Mouse (Mus musculus) urinary bladder, adult 18-20 months (tissue): Measurements from ENCODE around the gene Rfng.
"Not testable (repeated sequence)": the region's sequence is repeated elsewhere in the genome, so short reads cannot be mapped to it uniquely, and the experiment has no call there.

Source experiments
- DNase-seq, 2 experiments: peaks; one replicate each; pipeline ENCODE4 v3.0.0; 2022; ENCODE audit warnings: low spot score in 2 of 2, mixed read lengths in 2 of 2

Rfng gene

GRCm38 (mm10) chr11:120812068-120812467 is 28.1 kb upstream of the Rfng start:
- no peak for DNase-seq

GRCm38 (mm10) chr11:120808010-120808409 is 24.0 kb upstream of the Rfng start:
- DNase-seq = no peak

GRCm38 (mm10) chr11:120805375-120806298 is 21.6 kb upstream of the Rfng start:
- DNase-seq = no peak

DNA sequence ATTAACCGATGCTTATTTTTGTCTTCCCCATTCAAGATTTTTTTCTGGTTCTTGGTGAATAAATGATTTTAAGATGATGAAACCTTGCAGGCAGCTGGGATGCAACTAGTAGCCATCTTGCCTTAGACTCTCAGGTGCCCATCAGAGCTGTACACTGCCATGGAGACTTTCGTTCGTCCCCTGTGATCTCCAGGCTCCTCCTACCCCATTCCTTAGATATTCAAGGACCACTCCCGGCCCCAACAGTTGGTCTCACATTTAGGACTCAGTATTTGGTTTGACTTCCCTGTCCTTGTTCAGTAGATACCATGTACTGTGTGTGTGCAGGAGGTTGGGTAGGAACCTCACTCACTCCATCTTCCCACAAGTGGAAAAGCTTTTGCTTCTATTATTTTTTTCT is 20.8 kb upstream of the Rfng start:
- DNase-seq = no peak

- no peak for DNase-seq
Observed at GRCm38 (mm10) chr11:120804274-120804673, 20.3 kb upstream of the Rfng start.

DNA sequence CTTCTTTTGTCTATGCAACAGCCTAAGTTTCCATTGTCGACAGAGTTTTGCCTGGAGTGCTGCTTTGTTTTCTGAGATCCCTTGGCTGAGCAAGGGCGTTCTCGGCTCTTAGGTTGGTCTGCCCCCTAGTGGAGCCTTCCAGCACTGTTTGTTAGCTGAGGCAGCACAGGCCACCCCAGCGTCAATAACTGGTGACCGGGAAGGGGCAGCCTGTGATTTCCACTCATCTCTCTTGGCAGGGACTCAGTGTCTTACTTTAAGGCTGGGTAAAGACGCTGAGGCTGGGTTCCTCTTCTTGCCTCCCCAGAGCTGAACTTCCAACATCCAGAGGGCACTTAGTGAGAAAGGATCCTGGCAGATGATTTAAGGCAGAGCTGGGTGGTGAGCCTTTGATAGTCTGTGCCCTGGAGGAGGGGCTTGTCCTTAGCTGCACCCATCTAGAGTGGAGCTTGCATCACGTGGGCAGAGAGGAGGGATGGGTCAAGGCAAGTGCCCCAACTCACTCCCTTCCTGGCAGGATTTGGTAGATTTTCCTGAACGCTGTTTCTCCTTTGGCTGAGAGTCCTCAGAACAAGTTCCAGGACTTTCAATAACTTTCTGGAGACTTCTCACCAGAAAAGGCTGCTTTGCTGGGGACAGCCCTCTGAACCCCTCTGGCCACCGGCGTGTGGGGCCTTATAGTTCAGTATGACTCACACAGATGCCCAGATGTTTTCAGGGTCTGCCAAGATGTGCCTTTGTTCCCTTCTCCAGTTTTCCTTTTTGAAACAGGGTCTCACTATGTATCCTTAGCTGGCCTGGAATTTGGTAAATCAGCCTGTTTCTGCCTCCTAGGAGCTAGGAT is 16.3 kb upstream of the Rfng start:
- DNase-seq = peak; percentile 79 to 83

DNA sequence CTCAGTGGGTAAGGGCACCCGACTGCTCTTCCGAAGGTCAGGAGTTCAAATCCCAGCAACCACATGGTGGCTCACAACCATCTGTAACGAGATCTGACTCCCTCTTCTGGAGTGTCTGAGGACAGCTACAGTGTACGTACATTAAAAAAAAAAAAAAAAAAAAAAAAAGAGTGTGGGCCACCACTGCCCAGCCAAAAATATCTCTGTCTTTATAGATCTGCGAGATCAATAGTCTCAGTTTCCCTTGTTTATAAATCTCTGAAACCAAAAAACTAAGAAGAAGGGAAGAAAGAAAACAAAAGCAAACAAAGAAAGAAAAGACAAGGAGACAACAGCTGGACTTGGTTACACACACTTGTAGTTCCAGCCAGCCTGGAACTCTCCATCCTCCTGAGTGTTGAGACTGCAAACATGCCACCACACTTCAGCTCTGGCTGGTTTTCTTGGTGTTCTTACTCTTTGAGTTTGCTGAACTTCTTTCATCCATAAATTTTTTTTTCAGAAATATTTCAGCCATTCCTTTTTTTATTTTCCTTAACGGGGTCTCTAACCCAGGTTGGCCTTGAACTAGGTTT is 15.4 kb upstream of the Rfng start:
- DNase-seq = no peak

DNA sequence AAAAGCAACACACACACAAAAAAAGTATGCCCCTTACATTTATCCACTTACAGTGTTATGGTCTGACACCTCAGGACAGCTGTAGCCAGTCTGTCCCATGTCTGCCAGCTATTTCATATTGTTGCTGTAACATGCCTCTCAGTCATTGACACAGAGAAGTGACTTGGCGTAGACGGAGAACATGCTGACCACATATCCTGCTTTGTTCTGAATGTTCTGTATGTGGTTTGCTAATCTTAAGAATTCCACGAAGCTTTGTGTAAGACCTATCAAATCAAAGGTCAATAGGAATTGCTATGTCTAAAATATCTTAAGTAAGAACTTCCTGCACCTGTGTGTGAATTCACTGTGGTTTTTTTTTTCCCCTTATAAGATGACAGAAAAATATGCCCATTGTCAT is 14.2 kb upstream of the Rfng start:
- DNase-seq = no peak

DNA sequence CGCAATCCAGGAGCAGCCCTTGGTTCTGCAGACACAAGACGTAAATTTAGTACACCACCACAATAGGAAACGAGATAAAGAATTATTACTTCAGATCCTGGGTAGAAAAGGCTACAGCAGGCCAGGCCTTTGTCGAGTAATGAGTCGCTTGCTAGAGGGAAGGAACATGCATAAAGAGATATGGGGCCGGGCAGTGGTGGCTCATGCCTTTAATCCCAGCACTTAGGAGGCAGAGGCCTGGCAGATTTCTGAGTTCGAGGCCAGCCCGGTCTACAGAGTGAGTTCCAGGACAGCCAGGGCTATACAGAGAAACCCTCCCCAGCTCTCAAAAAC is 12.6 kb upstream of the Rfng start:
- DNase-seq = no peak

DNA sequence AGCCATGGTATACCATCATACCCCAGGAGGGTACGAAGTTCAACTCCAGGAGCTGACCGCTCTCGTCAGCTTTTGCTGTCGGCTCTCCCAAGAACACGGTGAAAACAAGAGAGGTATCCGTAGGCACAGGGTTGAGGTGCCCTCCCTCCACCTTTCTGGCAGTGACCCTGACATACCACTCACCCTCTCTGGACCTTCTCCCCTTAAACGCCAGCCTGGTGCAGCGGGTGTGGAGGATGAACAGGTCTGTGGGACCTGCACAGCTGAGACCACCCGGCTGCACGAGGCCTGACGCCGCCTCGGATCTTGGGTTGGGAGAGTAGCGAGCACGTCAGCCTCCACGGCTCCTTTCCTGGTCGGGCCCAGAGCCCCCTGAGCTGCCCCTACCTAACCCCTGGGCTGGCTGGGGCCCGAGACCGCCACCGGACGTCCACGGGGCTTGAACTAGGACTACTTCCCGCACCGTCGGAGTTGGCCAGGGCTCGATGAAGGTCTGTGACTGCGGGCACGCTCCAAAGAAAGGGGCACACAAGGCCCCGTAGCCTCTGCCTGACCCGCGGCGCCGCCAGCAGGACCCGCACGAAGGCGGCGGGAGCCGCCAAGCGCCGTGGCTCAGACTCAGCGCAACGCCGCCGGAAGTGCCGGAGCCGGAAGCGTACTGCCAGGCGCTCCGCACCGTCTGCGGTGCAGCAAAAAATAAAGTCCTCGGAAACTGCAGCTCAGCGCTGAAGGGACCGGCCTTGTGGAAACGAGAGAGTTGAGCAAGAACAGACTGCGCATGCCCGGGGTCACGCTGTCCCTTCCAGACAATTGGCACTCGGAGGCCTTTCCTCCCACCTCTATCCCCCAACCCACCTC is 12.0 kb upstream of the Rfng start, which contains the start of gene Dus1l:
Gene Dus1l (minus strand): TSS at position 648 of the 858 bp plus-strand sequence.
- peak; percentile 91 to 97 for DNase-seq

DNA sequence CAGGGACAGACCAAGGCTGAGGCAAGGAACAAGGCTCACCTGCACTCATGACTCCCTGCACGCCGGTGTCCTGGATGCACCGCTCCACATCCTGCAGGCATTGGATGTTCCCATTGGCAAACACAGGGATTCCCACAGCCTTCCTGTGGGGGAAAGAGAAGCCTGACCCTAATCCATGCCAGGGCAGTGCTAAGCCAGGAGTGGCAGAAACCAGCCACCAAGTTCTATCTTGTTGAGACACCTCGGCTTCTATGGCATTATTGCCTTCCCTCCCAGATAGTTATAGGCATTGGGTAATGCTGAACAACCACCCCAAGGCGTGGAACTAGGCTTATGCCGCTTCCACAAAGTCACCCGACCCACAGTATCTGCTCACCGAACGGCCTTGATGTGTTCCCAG is 8.6 kb upstream of the Rfng start:
- no peak for DNase-seq

DNA sequence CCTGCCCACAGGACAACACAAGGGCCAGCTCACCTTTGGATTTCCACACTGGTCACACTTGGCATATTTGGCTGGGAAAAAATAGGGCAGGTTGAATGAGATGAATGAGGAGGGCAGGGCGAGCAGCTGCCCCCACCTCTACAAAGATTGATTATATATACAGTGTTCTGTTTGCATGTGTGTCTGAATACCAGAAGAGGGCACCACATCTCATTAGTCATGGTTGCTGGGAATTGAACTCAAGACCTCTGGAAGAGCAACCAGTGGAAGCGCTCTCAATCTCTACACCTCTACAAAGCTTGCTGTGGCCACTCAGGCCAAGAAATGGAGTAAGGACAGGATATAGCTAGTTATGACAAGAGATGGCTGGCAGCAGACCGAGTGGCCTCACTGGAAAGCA is 5.8 kb upstream of the Rfng start:
- DNase-seq = no peak

- DNase-seq = no peak
Observed at GRCm38 (mm10) chr11:120789355-120789754, 5.3 kb upstream of the Rfng start.

GRCm38 (mm10) chr11:120788460-120788859 is 4.5 kb upstream of the Rfng start:
- DNase-seq = not testable (repeated sequence)

DNA sequence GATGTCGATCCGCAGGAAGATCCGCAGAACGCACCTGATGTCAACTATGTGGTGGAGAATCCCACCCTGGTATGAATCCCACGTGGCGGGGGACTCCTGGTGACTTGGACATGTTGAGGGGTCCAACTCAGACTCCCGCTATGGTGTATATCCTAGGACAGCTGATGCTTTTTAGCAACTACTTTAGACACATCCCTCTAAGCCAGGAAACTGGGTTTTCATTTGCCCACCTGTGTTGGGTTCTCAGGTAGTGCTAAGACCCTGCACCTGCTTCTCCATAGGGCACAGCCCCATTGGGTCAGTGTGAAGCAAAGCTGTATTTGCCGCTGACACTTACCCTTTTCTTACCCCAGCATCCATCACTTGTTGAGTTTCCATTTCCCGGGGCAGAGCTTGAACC is 1.1 kb upstream of the Rfng start:
- DNase-seq = no peak

DNA sequence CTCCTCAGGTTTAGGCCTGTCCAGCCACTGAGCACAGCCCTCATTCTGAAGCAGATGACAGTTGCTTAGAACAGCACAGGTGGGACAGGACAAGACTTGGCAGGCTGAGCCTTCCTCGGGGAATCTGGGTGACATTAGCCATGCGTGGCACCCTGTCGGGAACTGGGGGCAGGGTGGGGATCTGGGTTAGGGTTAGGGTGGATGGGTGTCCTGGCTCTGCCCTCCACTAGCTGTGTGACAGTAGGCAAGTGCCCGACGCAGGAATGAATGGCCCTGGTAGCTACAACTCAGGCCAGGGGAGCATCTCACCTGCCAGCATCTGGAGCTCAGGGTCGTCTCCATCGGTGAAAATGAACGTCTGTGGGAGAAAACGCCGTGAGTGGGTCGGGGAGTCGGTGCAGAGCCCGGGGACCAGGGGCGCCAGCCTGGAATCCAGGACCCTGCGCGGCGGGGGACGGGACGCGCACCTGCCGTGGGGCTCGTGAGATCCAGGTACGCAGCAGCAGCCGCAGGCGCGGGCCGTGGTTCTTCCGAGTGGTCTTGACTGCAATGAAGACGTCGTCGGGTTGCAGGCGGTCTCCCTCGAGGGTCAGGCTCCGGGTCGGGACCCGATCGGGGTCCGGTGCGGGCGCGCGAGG is 462 bp downstream of the Rfng start:
- DNase-seq = peak in 1 of 2 experiments; percentile 34

GRCm38 (mm10) chr11:120781361-120781760 is 2.6 kb downstream of the Rfng start:
- DNase-seq = not testable (repeated sequence)

- no peak for DNase-seq
Observed at GRCm38 (mm10) chr11:120779876-120780275, 4.1 kb downstream of the Rfng start.

DNA sequence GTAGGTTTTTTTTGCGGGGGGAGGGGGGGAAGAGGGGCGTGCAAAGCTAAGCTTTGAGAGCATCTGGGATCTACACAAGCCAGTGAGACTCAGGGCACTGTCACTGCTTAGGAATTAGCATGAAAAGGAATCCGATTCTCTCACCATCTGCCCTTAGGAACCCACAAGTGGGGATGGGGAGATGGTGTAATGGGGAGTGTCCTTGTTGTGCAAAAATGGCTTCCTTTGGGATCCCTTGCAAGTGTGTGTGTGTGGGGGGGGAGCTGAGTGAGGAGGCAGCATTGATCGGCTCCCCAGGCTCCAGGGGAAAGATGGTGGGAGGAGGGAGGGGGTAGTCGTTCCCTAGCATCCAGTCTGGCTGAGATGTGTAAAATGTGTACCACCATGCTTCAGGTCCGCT is 6.9 kb downstream of the Rfng start:
- no peak for DNase-seq

GRCm38 (mm10) chr11:120775774-120776469 is 8.1 kb downstream of the Rfng start:
- peak; percentile 87 to 92 for DNase-seq
